Mouse (Mus musculus) hematopoietic stem cell, adult 5-6 weeks (primary cell): ENCODE results near the gene Ano2. TPM values are rescaled to one million over a fixed set of nuclear protein-coding genes. Genes with fewer than 3 reads are reported as not detected.
A peak's percentile ranks its signal among the peaks of the same experiment; 100 is the strongest.

Experiments
- ATAC-seq, 2 experiments: fragments of 125-278 bp in 1 of 2; replicated peaks in 1 of 2; 2 replicates each; pipeline ENCODE4 v1.8.0; 2016 to 2017; ENCODE audit warnings: inconsistent platforms in 2 of 2, mild to moderate bottlenecking in 2 of 2, moderate number of reproducible peaks in 2 of 2, low read depth in 1 of 2, moderate TSS enrichment in 1 of 2; ENCODE audit not compliant: low FRiP score in 2 of 2, poor library complexity in 2 of 2, severe bottlenecking in 2 of 2, insufficient read depth in 1 of 2, low TSS enrichment in 1 of 2
- total RNA-seq: library from RNA; stranded (forward); fragments of 172-1452, 232-1000 nt; gene quantifications from 2 replicates; pipeline ENCODE4 v1.2.3, GENCODE M21; 2017

Gene Ano2
- total RNA-seq: not detected in 2 replicates

- ATAC-seq: no peak
These were observed at the start of gene Ano2 for GRCm38 (mm10) chr6:125690057-125690703. Gene Ano2 (plus strand): TSS chr6:125690419.

GRCm38 (mm10) chr6:125640486-125640885 lies 49.7 kb upstream of the Ano2 start:
- peak; percentile 49 to 63; a peak in 3 of 4 replicates for ATAC-seq

GRCm38 (mm10) chr6:125641146-125641545 lies 49.1 kb upstream of the Ano2 start:
- ATAC-seq: no peak

- no peak for ATAC-seq
These were observed 41.3 kb upstream of the Ano2 start for GRCm38 (mm10) chr6:125648964-125649363.

- ATAC-seq: no peak
These were observed 38.9 kb upstream of the Ano2 start for GRCm38 (mm10) chr6:125651335-125651734.

GRCm38 (mm10) chr6:125653416-125653815 lies 36.8 kb upstream of the Ano2 start:
- no peak for ATAC-seq

GRCm38 (mm10) chr6:125656921-125657320 lies 33.3 kb upstream of the Ano2 start:
- ATAC-seq: no peak

- ATAC-seq: no peak
These were observed 32.3 kb upstream of the Ano2 start for GRCm38 (mm10) chr6:125657966-125658365.

- peak; percentile 68 to 81; a peak in 3 of 4 replicates for ATAC-seq
These were observed 28.9 kb upstream of the Ano2 start for GRCm38 (mm10) chr6:125661106-125661877.

GRCm38 (mm10) chr6:125663906-125664305 lies 26.3 kb upstream of the Ano2 start:
- ATAC-seq: no peak

- ATAC-seq: no peak
These were observed 18.4 kb upstream of the Ano2 start for GRCm38 (mm10) chr6:125671835-125672234.

GRCm38 (mm10) chr6:125678492-125678891 lies 11.7 kb upstream of the Ano2 start:
- ATAC-seq: peak; percentile 53; a peak in 2 of 4 replicates

- ATAC-seq: no peak
These were observed 9.6 kb upstream of the Ano2 start for GRCm38 (mm10) chr6:125680613-125681012.

GRCm38 (mm10) chr6:125685420-125685819 lies 4.8 kb upstream of the Ano2 start:
- no peak for ATAC-seq

- no peak for ATAC-seq
These were observed 2.2 kb upstream of the Ano2 start for GRCm38 (mm10) chr6:125687986-125688385.

- ATAC-seq: 0 out of 4 replicates have a peak, but pooled peaks of 1 of the 2 experiments have one; percentile 27
These were observed 10.9 kb downstream of the Ano2 start for GRCm38 (mm10) chr6:125701146-125701545.

- no peak for ATAC-seq
These were observed 21.0 kb downstream of the Ano2 start for GRCm38 (mm10) chr6:125711261-125711660.

GRCm38 (mm10) chr6:125726408-125726807 lies 36.2 kb downstream of the Ano2 start:
- no peak for ATAC-seq
